Mouse (Mus musculus) small intestine, adult 2 months (tissue): ENCODE results near the gene Tmem267.
A peak's percentile ranks its signal among the peaks of the same experiment; 100 is the strongest.
"Not testable (repeated sequence)": the region's sequence is repeated elsewhere in the genome, so short reads cannot be mapped to it uniquely, and the experiment has no call there.

Source experiments
- CTCF ChIP-seq: fragments of 200-500 bp; IDR thresholded peaks from 2 replicates; pipeline ENCODE4 v1.5.1; 2012; ENCODE audit warnings: low read depth, mild to moderate bottlenecking, control low read depth, inconsistent platforms, low read length, moderate library complexity, mixed read lengths; ENCODE audit not compliant: insufficient replicate concordance, insufficient read length; ENCODE audit errors: extremely low read depth
- POLR2A ChIP-seq: fragments of 200-500 bp; IDR thresholded peaks from 2 replicates; pipeline ENCODE4 v1.6.1; 2012; ENCODE audit warnings: low read depth, mild to moderate bottlenecking, control low read depth, inconsistent platforms, low read length, moderate library complexity

- peak; percentile 52; the same call in 1 of the 2 replicates for TF ChIP-seq CTCF
- not testable (repeated sequence) for TF ChIP-seq POLR2A
These were observed 138.1 kb downstream of the Tmem267 start for GRCm38 (mm10) chr13:119625952-119626351.
